Comparison of ENCODE assay signal across 8 mouse cellular contexts in genomic region chr11:95046980-95047680, GRCm38 (mm10). TPM values are rescaled to one million over a fixed set of nuclear protein-coding genes. Genes with fewer than 3 reads are reported as not detected.
DNase-seq lines count a peak whose midpoint lies in the region; ATAC-seq and TF ChIP-seq lines count a peak whose summit lies in the region.

No protein-coding gene starts in this region.

- peak; percentile 74 for TF ChIP-seq CTCF in liver, adult 2 months (IDR thresholded peaks at IDR 0.05; ENCODE audit: low read depth, low read length)

- no peaks in the 10 kb centered on the region for H3K36me3 ChIP-seq in liver, adult 2 months (ENCODE audit: control insufficient read depth, insufficient read depth, low read length)
- H3K36me3 ChIP-seq in neural tube, embryonic 12.5 days, result no peaks in the 10 kb centered on the region

- no peak for TF ChIP-seq POLR2A in liver, adult 2 months (IDR thresholded peaks at IDR 0.05; ENCODE audit: extremely low read depth, insufficient read depth, low read length)

- H3K4me2 ChIP-seq in neural tube, embryonic 12.5 days (replicated peaks), result no peak overlapping the region

- intact Hi-C loops in heart, postnatal 36 days (cut with DNase I), result loop anchor here (1.0 to 5.0 kb wide), 3 partner anchors 60 to 205 kb away; no protein-coding TSS in a partner anchor

- no peaks in the 10 kb centered on the region for H3K79me2 ChIP-seq in liver, adult 2 months (ENCODE audit: control insufficient read depth, insufficient read depth, low read length)

- H3K4me1 ChIP-seq in liver, adult 2 months (ENCODE audit: control insufficient read depth, insufficient read depth, low read length), result peaks cover 7% of the 10 kb centered on the region
- H3K4me1 ChIP-seq in neural tube, embryonic 12.5 days, result no peaks in the 10 kb centered on the region; the same call in 1 of the 2 replicates

- no peaks in the 10 kb centered on the region for H3K9me3 ChIP-seq in neural tube, embryonic 12.5 days

- 43% methylated on average over 9 of the region's 9 CpGs for WGBS in liver, adult 2 months
- WGBS in neural tube, embryonic 12.5 days, result 61% methylated on average over 9 of the region's 9 CpGs

- no peaks in the 10 kb centered on the region for H3K27me3 ChIP-seq in liver, adult 2 months (ENCODE audit: control insufficient read depth, insufficient read depth, low read length)
- H3K27me3 ChIP-seq in neural tube, embryonic 12.5 days (replicated peaks), result no peaks in the 10 kb centered on the region

- ATAC-seq in neural tube, embryonic 12.5 days (ENCODE audit: low FRiP score, low read depth), result 0 out of 2 replicates have a peak, but pooled peaks have one; percentile 30

- no peak overlapping the region for H3K27ac ChIP-seq in liver, adult 2 months (replicated peaks; ENCODE audit: insufficient read depth, low read depth, low read length)
- H3K27ac ChIP-seq in neural tube, embryonic 12.5 days, result no peak overlapping the region

- H3K9ac ChIP-seq in liver, adult 2 months (ENCODE audit: low read depth, low read length), result no peak overlapping the region
- no peak overlapping the region for H3K9ac ChIP-seq in neural tube, embryonic 12.5 days

- peak; percentile 61 for DNase-seq in ovary, postnatal 14 days (ENCODE audit: low spot score)
- no peak for DNase-seq in ovary, postnatal 10 days (ENCODE audit: low spot score)
- peak; percentile 66 to 88 for DNase-seq in adrenal gland, adult (ENCODE audit: inconsistent age in 2 of 2, low spot score in 1 of 2)
- peak; percentile 90 for DNase-seq in embryo, embryonic 10.5 days (ENCODE audit: low spot score)
- DNase-seq in heart, postnatal 36 days, result peak; percentile 61 to 64
- peak; percentile 57 for DNase-seq in liver, adult 2 months (ENCODE audit: extremely low read depth, low read depth, low spot score)
- no peak for DNase-seq in urinary bladder, postnatal 10 days (ENCODE audit: low spot score)

- no peak overlapping the region for H3K4me3 ChIP-seq in liver, adult 2 months (ENCODE audit: insufficient read depth, low read depth, low read length)
- no peak overlapping the region for H3K4me3 ChIP-seq in neural tube, embryonic 12.5 days

RNA-seq across cellular contexts. Expression of gene Pdk2, which starts 6.0 kb away (rescaled TPM):
- 100 to 1,000 TPM; 439 to 481 TPM for total RNA-seq in heart, postnatal 36 days (2021)
- total RNA-seq in liver, adult 2 months (2014; rRNA removed), result 17.7 and 30.9 TPM in 2 replicates
- polyA plus RNA-seq in liver, adult 2 months (2012; rRNA removed), result 101 and 125 TPM in 2 replicates
- polyA plus RNA-seq in neural tube, embryonic 12.5 days (2016; fragmentation: Nextera tagmentation; extraction: Ambion mirVana), result 20.5 and 20.6 TPM in 2 replicates

RNA-seq across cellular contexts. Expression of gene Itga3, which starts 29.5 kb away (rescaled TPM):
- 10 to 100 TPM; 11.2 to 11.4 TPM for total RNA-seq in heart, postnatal 36 days (2021)
- 2.6 and 4.9 TPM in 2 replicates for total RNA-seq in liver, adult 2 months (2014; rRNA removed)
- 5.7 and 10.0 TPM in 2 replicates for polyA plus RNA-seq in liver, adult 2 months (2012; rRNA removed)
- 7.6 and 9.3 TPM in 2 replicates for polyA plus RNA-seq in neural tube, embryonic 12.5 days (2016; fragmentation: Nextera tagmentation; extraction: Ambion mirVana)

RNA-seq across cellular contexts. Expression of gene Samd14, which starts 37.5 kb away (rescaled TPM):
- total RNA-seq in heart, postnatal 36 days (2021), result 1 to 10 TPM; 1.2 to 1.3 TPM
- 0.13 and 0.18 TPM in 2 replicates for total RNA-seq in liver, adult 2 months (2014; rRNA removed)
- 0.13 and 0.29 TPM in 2 replicates for polyA plus RNA-seq in liver, adult 2 months (2012; rRNA removed)
- 101 and 106 TPM in 2 replicates for polyA plus RNA-seq in neural tube, embryonic 12.5 days (2016; fragmentation: Nextera tagmentation; extraction: Ambion mirVana)

RNA-seq across cellular contexts. Expression of gene Ppp1r9b, which starts 56.3 kb away (rescaled TPM):
- total RNA-seq in heart, postnatal 36 days (2021), result 10 to 100 TPM; 46.3 to 50.8 TPM
- 2.6 and 4.0 TPM in 2 replicates for total RNA-seq in liver, adult 2 months (2014; rRNA removed)
- polyA plus RNA-seq in liver, adult 2 months (2012; rRNA removed), result 3.5 and 3.6 TPM in 2 replicates
- 18.2 and 19.7 TPM in 2 replicates for polyA plus RNA-seq in neural tube, embryonic 12.5 days (2016; fragmentation: Nextera tagmentation; extraction: Ambion mirVana)

Comparison
In these comparisons a context has a peak if more than half of its experiments do, and no peak if none do; other contexts are left out.
1. DNase-seq: peak in ovary, postnatal 14 days (single experiment), adrenal gland, adult (2 of 2), embryo, embryonic 10.5 days (single experiment), heart, postnatal 36 days (2 of 2) and liver, adult 2 months (single experiment); none in ovary, postnatal 10 days (single experiment) and urinary bladder, postnatal 10 days (single experiment).
2. RNA of gene Pdk2, which starts 6.0 kb away (total RNA-seq): 439 to 481 TPM in heart, postnatal 36 days; 17.7 to 30.9 TPM in liver, adult 2 months; every median in the first group is over 10 times any median in the second.